Mouse (Mus musculus): Measurements from ENCODE around the gene Heatr5b. TPM values are rescaled to one million over a fixed set of nuclear protein-coding genes. Genes with fewer than 3 reads are reported as not detected.

Gene Heatr5b
- total and polyA plus RNA-seq, 3 experiments, result 9.8 to 19.9 TPM; not detected in 1

DNA sequence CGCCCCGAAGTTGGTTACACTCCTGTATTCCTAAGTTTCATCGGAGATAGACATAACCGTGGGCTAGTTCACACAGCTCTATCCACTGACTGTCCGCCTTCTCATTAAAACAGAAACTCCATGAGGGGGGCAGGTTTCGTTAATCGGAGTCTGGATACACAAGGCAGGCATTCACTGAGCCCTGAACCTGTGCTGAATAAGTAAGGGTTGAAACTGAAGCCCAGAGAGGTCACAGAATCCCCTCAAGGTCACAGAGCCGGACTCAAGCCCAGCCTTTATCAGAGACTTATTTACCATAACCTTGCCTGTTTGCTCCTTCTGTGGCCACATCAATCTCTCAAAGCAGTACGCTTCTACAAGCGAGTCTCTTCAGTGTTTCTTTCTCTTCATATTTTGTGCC, 100.4 kb downstream of the Heatr5b start:
- H3K36me3 ChIP-seq (ENCODE audit: control insufficient read depth in 1 of 2, insufficient read depth in 2 of 2, low read length in 2 of 2), result peaks cover 0 to 25% of the 10 kb centered on the region in 2 experiments; a peak in 2 of 4 replicates
- H3K9ac ChIP-seq (ENCODE audit: control insufficient read depth, low read depth, low read length, poor library complexity, severe bottlenecking), result no peak overlapping the region
- H3K4me3 ChIP-seq (ENCODE audit: control insufficient read depth in 1 of 2, insufficient read depth in 1 of 2, low read depth in 2 of 2, low read length in 2 of 2), result no peak overlapping the region; a peak in 1 of 4 replicates
- no peak overlapping the region for H3K27ac ChIP-seq (ENCODE audit: control insufficient read depth, low read depth, low read length)
- peaks cover 0 to 11% of the 10 kb centered on the region in 2 experiments for H3K4me1 ChIP-seq (ENCODE audit: control insufficient read depth in 1 of 2, insufficient read depth in 2 of 2, low read length in 2 of 2)
- no peaks in the 10 kb centered on the region for H3K9me3 ChIP-seq (replicated peaks; ENCODE audit: insufficient read depth, low read length)
- no peaks in the 10 kb centered on the region for H3K27me3 ChIP-seq (ENCODE audit: control insufficient read depth in 1 of 2, insufficient read depth in 2 of 2, low read length in 2 of 2)
- peaks cover 25% of the 10 kb centered on the region for H3K79me2 ChIP-seq (ENCODE audit: control insufficient read depth, insufficient read depth, low read length, poor library complexity)
- no peak for TF ChIP-seq KAT2A (conservative IDR thresholded peaks at IDR 0.05; ENCODE audit: low read depth, low read length)
- no peak for TF ChIP-seq RCOR1 (IDR thresholded peaks at IDR 0.05; ENCODE audit: low read depth, low read length)
- no peak for TF ChIP-seq NELFE (IDR thresholded peaks at IDR 0.05; ENCODE audit: low read depth, low read length)
- no peak for TF ChIP-seq CHD2 (IDR thresholded peaks at IDR 0.05; ENCODE audit: low read length)
- TF ChIP-seq E2F4 (IDR thresholded peaks at IDR 0.05; ENCODE audit: borderline replicate concordance, low read depth, low read length), result no peak
- no peak for DNase-seq (ENCODE audit: low read depth, low spot score)

DNA sequence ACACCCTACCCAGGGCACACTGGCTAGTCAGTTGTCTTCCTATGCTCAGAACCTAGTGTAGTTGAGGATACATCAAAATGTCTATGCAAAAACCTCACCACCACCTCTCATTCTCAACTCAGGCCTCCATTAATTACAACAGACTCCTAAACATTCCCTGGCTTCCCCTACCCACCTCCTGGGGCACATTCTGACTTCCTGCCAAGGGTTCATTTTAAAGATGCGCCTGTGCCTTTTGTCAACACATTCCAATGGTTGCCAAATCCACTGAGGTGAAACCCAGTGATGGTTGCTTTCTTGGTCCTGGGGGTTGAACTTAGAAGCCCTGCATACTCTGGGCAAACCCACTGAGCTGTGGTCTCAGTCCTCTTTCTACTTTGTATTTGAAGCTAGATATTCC, 103.1 kb downstream of the Heatr5b start:
- peaks cover 0 to 17% of the 10 kb centered on the region in 2 experiments; a peak in 2 of 4 replicates for H3K36me3 ChIP-seq (ENCODE audit: control insufficient read depth in 1 of 2, insufficient read depth in 2 of 2, low read length in 2 of 2)
- no peaks in the 10 kb centered on the region for H3K9me3 ChIP-seq (replicated peaks; ENCODE audit: insufficient read depth, low read length)
- peaks cover 0 to 8% of the 10 kb centered on the region in 2 experiments; a peak in 3 of 4 replicates for H3K4me1 ChIP-seq (ENCODE audit: control insufficient read depth in 1 of 2, insufficient read depth in 2 of 2, low read length in 2 of 2)
- no peaks in the 10 kb centered on the region for H3K27me3 ChIP-seq (ENCODE audit: control insufficient read depth in 1 of 2, insufficient read depth in 2 of 2, low read length in 2 of 2)
- no peak overlapping the region for H3K27ac ChIP-seq (ENCODE audit: control insufficient read depth, low read depth, low read length)
- H3K79me2 ChIP-seq (ENCODE audit: control insufficient read depth, insufficient read depth, low read length, poor library complexity), result peaks cover 28% of the 10 kb centered on the region
- no peak for DNase-seq (ENCODE audit: low read depth, low spot score)
- TF ChIP-seq POLR2A (IDR thresholded peaks at IDR 0.05; ENCODE audit: control insufficient read depth in 1 of 2, insufficient read depth in 1 of 2, low read depth in 1 of 2, low read length in 2 of 2, poor library complexity in 1 of 2), result no peak
- no peak for TF ChIP-seq GABPA (IDR thresholded peaks at IDR 0.05; ENCODE audit: low read depth, low read length)
- TF ChIP-seq MYC (IDR thresholded peaks at IDR 0.05; ENCODE audit: low read depth, low read length), result no peak
- TF ChIP-seq ZMIZ1 (IDR thresholded peaks at IDR 0.05; ENCODE audit: low read depth, low read length), result no peak
- no peak for TF ChIP-seq RCOR1 (IDR thresholded peaks at IDR 0.05; ENCODE audit: low read depth, low read length)
- TF ChIP-seq RAD21 (IDR thresholded peaks at IDR 0.05; ENCODE audit: low read depth, low read length), result no peak
- TF ChIP-seq UBTF (IDR thresholded peaks at IDR 0.05; ENCODE audit: borderline replicate concordance, insufficient read depth, low read depth, low read length), result no peak
- TF ChIP-seq SIN3A (IDR thresholded peaks at IDR 0.05; ENCODE audit: low read length), result no peak
- TF ChIP-seq ELF1 (IDR thresholded peaks at IDR 0.05; ENCODE audit: low read depth, low read length), result no peak
- no peak for TF ChIP-seq MYB (IDR thresholded peaks at IDR 0.05; ENCODE audit: low read depth, low read length)
- TF ChIP-seq SMC3 (IDR thresholded peaks at IDR 0.05; ENCODE audit: low read depth, low read length), result no peak
- TF ChIP-seq MAFK (IDR thresholded peaks at IDR 0.05; ENCODE audit: borderline replicate concordance, low read depth, low read length), result no peak
- no peak for TF ChIP-seq POLR2AphosphoS2 (IDR thresholded peaks at IDR 0.05; ENCODE audit: low read length)
- no peak for TF ChIP-seq TAL1 (IDR thresholded peaks at IDR 0.05; ENCODE audit: low read length)
- no peak for TF ChIP-seq MAZ (IDR thresholded peaks at IDR 0.05; ENCODE audit: low read depth, low read length)
- TF ChIP-seq ZC3H11A (IDR thresholded peaks at IDR 0.05; ENCODE audit: low read depth, low read length), result no peak
- TF ChIP-seq KAT2A (conservative IDR thresholded peaks at IDR 0.05; ENCODE audit: low read depth, low read length), result no peak
- TF ChIP-seq USF1 (IDR thresholded peaks at IDR 0.05; ENCODE audit: low read depth, low read length), result no peak
- TF ChIP-seq CHD1 (IDR thresholded peaks at IDR 0.05; ENCODE audit: low read depth, low read length), result no peak
- H3K4me3 ChIP-seq (ENCODE audit: control insufficient read depth in 1 of 2, insufficient read depth in 1 of 2, low read depth in 2 of 2, low read length in 2 of 2), result no peak overlapping the region
- H3K9ac ChIP-seq (ENCODE audit: control insufficient read depth, low read depth, low read length, poor library complexity, severe bottlenecking), result no peak overlapping the region

All from MEL (cell line).